Mouse (Mus musculus): ENCODE data around the gene Krt1.

The Krt1 gene

DNA sequence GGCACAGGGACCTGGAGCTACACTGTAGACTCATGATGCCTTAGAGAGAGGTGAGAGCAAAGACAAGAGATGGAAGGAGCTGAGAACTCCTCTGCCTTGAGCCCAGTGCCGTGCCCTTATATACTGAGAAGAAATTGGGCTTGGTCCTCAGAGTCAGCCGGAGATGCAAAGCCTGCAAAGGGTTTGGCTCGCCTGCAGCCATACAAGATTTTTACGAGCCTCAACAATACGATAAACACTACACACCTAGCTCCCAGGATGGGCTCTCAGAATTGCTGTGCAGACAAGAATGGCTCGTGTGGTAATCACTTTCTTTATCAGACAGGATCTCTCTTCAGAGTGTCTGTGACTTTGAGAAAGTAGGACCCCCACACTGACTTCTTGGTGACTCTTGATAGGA is at the start of gene Krt1:
Gene Krt1, minus strand, starts transcription at position 101 of the 400 bp plus-strand sequence.
- no peak for DNase-seq (ENCODE audit: low spot score)

DNA sequence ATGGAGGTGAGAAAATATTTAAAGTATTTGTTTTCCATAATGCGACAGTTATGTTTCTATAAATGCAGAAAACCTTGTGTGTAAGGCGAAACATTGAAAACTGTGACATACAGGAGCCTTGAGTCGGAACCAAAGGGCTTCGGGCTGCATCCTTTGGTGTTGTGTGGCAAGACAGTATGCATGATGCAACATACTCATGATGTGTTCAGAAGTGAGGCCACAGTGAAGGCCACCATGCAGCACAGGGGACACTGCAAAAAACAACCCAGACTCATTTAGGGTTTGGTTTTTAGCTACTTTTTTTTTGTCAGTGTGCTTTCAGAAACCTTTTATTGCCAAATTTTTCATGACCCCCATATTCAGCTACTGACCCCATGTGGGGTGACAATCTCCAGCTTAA is 44.6 kb upstream of the Krt1 start:
- DNase-seq (ENCODE audit: low spot score), result no peak

GRCm38 (mm10) chr15:101892820-101893219 is 42.2 kb upstream of the Krt1 start, which contains the start of gene Krt76:
TSS of gene Krt76 (minus strand) at chr15:101892920.
- no peak for DNase-seq (ENCODE audit: low spot score)

- no peak for DNase-seq (ENCODE audit: low spot score)
Measured at GRCm38 (mm10) chr15:101879776-101880175, 29.2 kb upstream of the Krt1 start.

DNA sequence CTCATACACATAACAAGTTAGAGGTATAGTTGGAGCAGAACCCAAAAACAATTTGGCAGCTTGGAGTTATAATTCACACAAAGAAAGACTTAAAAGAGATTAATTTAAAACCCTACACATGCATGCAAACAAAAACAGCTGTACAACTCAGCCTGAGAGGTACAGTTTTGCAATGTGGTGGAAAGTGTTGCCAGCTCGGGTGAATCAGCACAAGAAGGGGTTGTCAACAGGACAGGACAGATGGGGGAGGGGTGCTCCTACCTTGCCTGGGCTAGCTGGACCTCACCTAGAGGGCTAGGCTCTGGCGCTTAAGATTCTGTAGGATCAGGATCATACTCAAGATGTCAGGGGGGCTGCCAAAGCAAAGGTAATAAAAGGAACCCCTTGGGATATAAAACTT is 27.4 kb upstream of the Krt1 start:
- no peak for DNase-seq (ENCODE audit: low spot score)

DNA sequence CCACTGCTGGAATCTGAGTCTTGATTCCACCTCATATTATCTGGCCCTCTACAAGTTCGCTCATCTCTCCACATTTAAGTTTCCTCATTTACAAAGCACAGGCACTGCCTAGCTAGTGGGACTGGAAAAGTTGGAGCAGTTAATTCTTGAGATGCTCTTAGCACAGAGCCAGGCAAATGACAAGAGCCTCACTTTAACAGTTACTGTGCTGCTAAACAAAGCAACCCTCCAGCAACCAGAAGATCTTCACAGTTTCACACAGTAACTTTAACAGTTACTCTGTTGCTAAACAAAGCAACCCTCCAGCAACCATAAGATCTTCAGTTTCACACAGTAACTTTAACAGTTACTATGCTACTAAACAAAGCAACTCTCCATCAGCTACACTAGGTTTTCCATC is 23.8 kb upstream of the Krt1 start:
- DNase-seq (ENCODE audit: low spot score), result no peak

- no peak for DNase-seq (ENCODE audit: low spot score)
Measured at GRCm38 (mm10) chr15:101873231-101873630, 22.6 kb upstream of the Krt1 start.

DNA sequence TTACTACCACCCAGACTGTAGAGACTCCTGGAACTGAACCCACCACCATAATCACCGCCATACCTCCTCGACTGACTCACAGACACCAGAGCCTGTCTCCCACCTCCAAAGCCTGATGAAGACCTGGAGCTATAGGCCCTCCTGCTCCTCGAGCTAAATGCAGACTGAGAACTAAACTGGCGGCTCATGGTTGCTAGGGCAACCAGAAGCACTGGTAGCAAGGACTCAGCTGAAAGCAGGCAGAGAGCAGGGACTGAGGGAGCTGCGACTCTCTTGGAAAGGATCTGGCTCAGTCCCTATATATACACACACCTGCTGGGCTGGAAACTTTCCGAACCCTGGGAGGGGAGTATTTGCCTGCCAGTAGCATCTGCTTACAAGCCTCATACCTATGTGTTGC is 18.8 kb upstream of the Krt1 start, which contains the start of gene Krt77:
Gene Krt77, minus strand, starts transcription at position 275 of the 400 bp plus-strand sequence.
- no peak for DNase-seq (ENCODE audit: low spot score)

- DNase-seq (ENCODE audit: low spot score), result no peak
Measured at GRCm38 (mm10) chr15:101866754-101867153, 16.2 kb upstream of the Krt1 start.

GRCm38 (mm10) chr15:101860421-101861130 is 10.0 kb upstream of the Krt1 start:
- no peak for DNase-seq (ENCODE audit: low spot score)

DNA sequence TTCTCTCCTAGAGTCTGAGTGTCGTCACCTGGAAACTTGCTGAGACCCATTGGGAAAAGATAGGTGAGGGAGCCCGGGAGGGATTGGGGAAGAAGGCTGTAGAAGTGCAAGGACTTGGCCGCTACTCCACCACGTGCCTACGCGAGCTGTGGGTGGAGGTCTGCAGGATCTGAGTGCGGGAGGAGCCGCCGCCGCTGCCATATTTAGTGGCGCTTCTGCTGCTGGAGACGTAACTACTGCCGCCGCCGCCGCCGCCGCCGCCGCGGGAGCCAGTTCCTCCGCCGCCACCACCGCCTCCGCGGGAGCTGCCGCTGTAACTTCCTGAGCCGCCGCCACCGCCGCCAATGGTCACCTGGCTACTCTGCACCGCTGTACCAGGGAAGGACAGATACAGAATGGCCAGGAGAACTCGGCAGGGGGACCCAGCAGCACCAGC is 9.2 kb upstream of the Krt1 start:
- DNase-seq (ENCODE audit: low spot score), result no peak

DNA sequence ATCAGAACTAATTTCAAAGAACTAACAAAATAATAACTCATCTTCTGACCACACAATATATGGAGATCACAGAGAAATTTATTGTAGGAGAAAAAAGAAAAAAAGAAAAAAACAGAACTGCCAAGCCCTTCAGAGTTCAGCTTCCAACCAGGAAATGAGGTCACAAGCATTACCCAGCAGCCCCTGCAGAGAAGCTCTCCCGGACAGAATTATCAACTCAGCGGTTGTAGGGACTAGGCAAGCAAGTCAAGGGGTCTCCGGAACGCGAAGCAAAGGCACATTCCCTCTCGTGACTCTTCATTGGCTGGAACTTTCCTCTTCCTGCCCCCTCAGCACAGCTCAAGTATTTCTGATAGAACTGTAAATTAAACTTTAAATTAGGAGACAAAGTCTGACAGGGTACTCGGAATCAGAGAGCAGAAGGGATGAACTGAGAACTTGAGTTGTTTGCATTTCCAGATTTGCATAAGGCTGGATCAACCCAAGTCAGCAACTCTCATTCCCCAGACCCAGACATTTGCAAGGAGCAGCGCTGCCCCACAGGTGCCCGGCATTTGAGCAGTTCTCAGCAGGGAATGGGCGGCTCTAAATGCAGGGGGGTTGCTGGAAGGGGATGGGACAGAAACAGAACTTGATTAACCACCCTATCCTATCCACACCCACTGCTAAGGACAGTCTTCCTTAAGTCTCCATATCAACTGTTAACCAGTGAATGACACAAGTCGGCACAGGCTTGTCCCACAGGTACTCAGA is 8.3 kb upstream of the Krt1 start:
- DNase-seq (ENCODE audit: low spot score), result no peak

- DNase-seq (ENCODE audit: low spot score), result no peak
Measured at GRCm38 (mm10) chr15:101856696-101857095, 6.1 kb upstream of the Krt1 start.

GRCm38 (mm10) chr15:101855732-101856131 is 5.1 kb upstream of the Krt1 start:
- no peak for DNase-seq (ENCODE audit: low spot score)

- DNase-seq (ENCODE audit: low spot score), result no peak
Measured at GRCm38 (mm10) chr15:101854294-101854693, 3.7 kb upstream of the Krt1 start.

DNA sequence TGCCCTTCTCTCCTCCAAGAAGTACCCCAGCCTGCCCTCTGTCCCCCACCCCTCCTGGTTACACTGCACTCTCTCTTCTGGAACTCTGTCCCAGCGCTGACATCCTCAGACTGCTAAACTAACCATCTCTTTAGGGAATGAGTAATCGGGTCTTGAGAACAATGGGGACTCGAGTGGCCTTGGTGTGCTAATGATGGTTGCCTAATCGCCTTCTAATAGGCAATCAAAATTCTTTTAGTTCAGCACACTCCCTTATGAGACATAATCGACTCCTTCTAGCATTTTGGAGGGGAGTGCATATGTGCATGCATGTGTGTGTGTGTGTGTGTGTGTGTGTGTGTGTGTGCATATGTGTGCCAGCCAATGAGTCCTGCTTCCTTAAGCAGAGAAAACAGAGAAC is 2.0 kb upstream of the Krt1 start:
- DNase-seq (ENCODE audit: low spot score), result no peak

GRCm38 (mm10) chr15:101845971-101846403 is 4.6 kb downstream of the Krt1 start:
- DNase-seq (ENCODE audit: low spot score), result no peak

GRCm38 (mm10) chr15:101843192-101843591 is 7.4 kb downstream of the Krt1 start:
- no peak for DNase-seq (ENCODE audit: low spot score)

DNA sequence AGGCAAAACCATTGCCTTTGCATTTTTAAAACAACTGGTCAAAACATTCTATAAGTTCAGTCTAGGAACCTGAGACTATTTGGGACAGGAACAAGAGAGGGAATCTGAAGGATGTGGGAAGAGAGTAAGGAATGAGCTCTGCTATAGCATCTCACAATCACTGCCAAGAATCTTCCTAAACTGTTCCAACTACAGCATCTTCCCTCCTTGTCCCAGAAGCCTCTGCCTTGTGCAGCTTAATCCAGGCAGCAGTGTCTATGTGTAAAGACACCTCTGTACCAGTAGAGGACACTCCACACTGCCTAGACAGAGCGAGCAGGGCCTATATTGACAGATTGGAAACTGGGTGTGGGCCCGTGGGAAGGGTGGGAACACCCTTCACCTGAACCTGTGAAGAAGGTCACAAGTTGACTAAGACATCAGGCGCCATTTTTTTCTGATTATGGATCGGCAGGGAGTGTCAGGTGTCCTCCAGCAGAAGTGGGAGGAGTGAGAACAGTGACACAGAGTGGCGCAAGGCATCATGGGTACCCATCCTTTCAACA is 15.7 kb downstream of the Krt1 start:
- no peak for DNase-seq (ENCODE audit: low spot score)

DNA sequence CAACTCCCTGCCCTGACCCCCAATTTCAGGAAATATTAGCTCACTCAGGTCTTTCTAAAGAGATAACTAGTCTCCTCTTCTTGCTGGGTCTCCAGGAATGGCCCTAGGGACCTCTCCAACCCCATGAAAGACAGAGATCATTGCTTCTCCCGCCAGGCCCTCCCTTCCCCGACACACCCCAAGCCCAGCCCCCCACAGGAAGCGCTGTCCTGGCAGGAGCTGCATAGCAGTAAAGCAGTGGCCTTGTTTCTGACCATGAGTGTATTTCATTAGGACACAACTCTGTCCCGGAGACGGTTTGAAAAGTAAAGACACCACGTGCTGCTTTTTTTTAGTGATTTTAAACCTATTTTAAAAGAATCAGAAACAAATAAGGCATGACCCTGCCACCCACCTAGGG is 17.5 kb downstream of the Krt1 start:
- no peak for DNase-seq (ENCODE audit: low spot score)

GRCm38 (mm10) chr15:101829441-101829840 is 21.2 kb downstream of the Krt1 start:
- DNase-seq (ENCODE audit: low spot score), result no peak

DNA sequence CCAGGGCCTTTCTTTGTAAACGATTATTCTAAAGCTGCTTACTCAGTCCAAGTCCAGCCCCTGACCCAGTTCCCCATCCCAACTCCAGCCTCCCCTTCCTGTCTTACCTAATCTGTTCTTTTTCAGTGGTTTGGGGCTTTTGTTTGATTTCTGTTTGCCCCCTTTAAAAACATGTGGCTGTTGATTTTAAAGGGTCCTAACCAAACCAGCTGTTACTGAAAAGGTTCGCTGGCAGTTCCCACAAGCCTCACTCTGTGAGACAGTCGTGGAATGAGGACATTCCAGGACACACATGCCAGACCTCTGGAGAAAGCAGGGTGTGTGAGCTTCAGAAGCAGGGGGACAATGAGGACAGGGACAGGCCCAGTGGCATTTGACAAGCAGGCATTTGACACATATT is 28.8 kb downstream of the Krt1 start:
- no peak for DNase-seq (ENCODE audit: low spot score)

- DNase-seq (ENCODE audit: low spot score), result no peak
Measured at GRCm38 (mm10) chr15:101817875-101818274, 32.7 kb downstream of the Krt1 start, which contains the start of gene Krt2. TSS of gene Krt2 (minus strand) at chr15:101818169.

Measured in layer of hippocampus, adult 9-10 months (tissue).